Mouse (Mus musculus) spleen, adult 2 months (tissue): ENCODE measurements around the gene Prkag2.

Source experiments
- CTCF ChIP-seq: fragments of 200-500 bp; IDR thresholded peaks from 2 replicates; pipeline ENCODE4 v1.5.1; 2011; ENCODE audit warnings: mild to moderate bottlenecking, inconsistent platforms; ENCODE audit not compliant: insufficient read depth, insufficient read length, insufficient replicate concordance; ENCODE audit errors: extremely low read depth
- POLR2A ChIP-seq: fragments of 200-500 bp; IDR thresholded peaks from 2 replicates; pipeline ENCODE4 v1.6.1; 2011; ENCODE audit warnings: low read depth, low read length, inconsistent platforms

GRCm38 (mm10) chr5:24952212-24952611 is 148.2 kb downstream of the Prkag2 start:
- TF ChIP-seq CTCF (no peak), POLR2A (no peak)
